Mouse (Mus musculus): ENCODE results near the gene Fam161a.

DNA sequence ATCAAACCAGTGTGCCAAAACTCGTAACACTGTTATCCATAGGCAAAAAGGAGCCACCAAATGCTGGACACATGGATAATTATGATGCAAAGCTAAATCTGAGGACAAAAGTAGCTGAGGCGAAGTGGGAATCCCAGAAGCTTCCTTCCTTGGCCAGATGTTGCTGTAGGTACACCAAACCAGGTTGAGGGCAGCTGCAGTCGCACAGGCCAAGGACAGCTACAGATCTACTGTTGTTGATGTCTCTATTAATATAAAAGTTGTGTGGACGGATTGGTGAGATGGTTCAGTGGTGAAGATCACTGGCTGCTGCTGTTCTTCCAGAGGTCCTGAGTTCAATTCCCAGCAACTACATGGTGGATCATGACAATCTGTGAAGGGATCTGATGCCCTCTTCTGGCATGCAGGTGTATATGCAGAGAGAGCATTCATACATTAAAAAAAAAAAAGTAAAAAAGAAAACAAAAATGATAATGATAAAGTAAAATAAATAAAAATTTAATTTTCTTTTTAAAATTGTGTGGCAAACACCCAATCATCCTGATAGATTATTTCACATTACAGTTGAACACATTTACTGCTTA lies 49.4 kb upstream of the Fam161a start:
- TF ChIP-seq CTCF (IDR thresholded peaks at IDR 0.05; ENCODE audit: low read depth, low read length) (no peak), GATA1 (IDR thresholded peaks at IDR 0.05; ENCODE audit: borderline replicate concordance, low read length) (no peak), POLR2AphosphoS5 (IDR thresholded peaks at IDR 0.05; ENCODE audit: insufficient replicate concordance, low read depth, low read length) (no peak), TAL1 (conservative IDR thresholded peaks at IDR 0.05; ENCODE audit: low read depth, low read length) (no peak)

All from G1E (cell line).